Mouse (Mus musculus): ENCODE measurements around the gene Mxi1. TPM values are rescaled to one million over a fixed set of nuclear protein-coding genes. Genes with fewer than 3 reads are reported as not detected.
A peak's percentile ranks its signal among the peaks of the same experiment; 100 is the strongest.

Gene Mxi1
- total and polyA plus RNA-seq, 3 experiments, result 10.6 to 19.9 (median 18.9) TPM

GRCm38 (mm10) chr19:53422358-53423308 lies 112.3 kb downstream of the Mxi1 start:
- in situ Hi-C loops (cut with MboI; ENCODE audit: low pct_ligation_motif_present, low pct_unique_long_range_greater_than_20kb, low sequenced_read_pairs) (loop anchor here (10.0 kb wide), 1 partner anchor 112 kb away; no protein-coding TSS in a partner anchor), dilution Hi-C loops (cut with MboI; ENCODE audit: extremely low pct_ligation_motif_present, extremely low pct_unique_long_range_greater_than_20kb, low sequenced_read_pairs) (no loop called here)
- H3K27ac ChIP-seq (ENCODE audit: insufficient read depth, low read depth), result peak overlapping the region; percentile 100
- no peaks in the 10 kb centered on the region for H3K27me3 ChIP-seq (replicated peaks)
- H3K4me3 ChIP-seq (replicated peaks in 1 of 3; ENCODE audit: low read depth in 2 of 3, low read length in 2 of 3, poor library complexity in 1 of 3), result peak overlapping the region; percentile 2 to 65 (median 40)
- DNase-seq (ENCODE audit: extremely low read depth), result peak; percentile 83
- H3K9ac ChIP-seq (ENCODE audit: insufficient read depth, low read depth), result peak overlapping the region; percentile 45
- TF ChIP-seq RAD21 (IDR thresholded peaks at IDR 0.05; ENCODE audit: low read depth, low read length), result peak; percentile 42
- TF ChIP-seq RCOR1 (conservative IDR thresholded peaks at IDR 0.05; ENCODE audit: low read depth, low read length), result no peak
- no peak for TF ChIP-seq ZNF384 (IDR thresholded peaks at IDR 0.05; ENCODE audit: low read depth, low read length)
- peak; percentile 56 for TF ChIP-seq SIN3A (IDR thresholded peaks at IDR 0.05; ENCODE audit: low read length)
- no peak for TF ChIP-seq TBP (conservative IDR thresholded peaks at IDR 0.05; ENCODE audit: low read depth, low read length)
- no peak for TF ChIP-seq MAX (IDR thresholded peaks at IDR 0.05; ENCODE audit: low read length)
- TF ChIP-seq KAT2A (IDR thresholded peaks at IDR 0.05; ENCODE audit: insufficient replicate concordance, low read length), result no peak
- no peak for TF ChIP-seq USF1 (IDR thresholded peaks at IDR 0.05; ENCODE audit: low read depth, low read length)
- no peak for TF ChIP-seq ZMIZ1 (IDR thresholded peaks at IDR 0.05; ENCODE audit: low read depth, low read length)
- no peak for TF ChIP-seq ZC3H11A (IDR thresholded peaks at IDR 0.05; ENCODE audit: low read depth, low read length)
- TF ChIP-seq JUND (conservative IDR thresholded peaks at IDR 0.05; ENCODE audit: low read depth, low read length), result no peak
- no peak for TF ChIP-seq POLR2AphosphoS2 (IDR thresholded peaks at IDR 0.05; ENCODE audit: low read depth, low read length)
- TF ChIP-seq SMC3 (IDR thresholded peaks at IDR 0.05; ENCODE audit: low read depth, low read length), result peak; percentile 62
- TF ChIP-seq ZKSCAN1 (IDR thresholded peaks at IDR 0.05; ENCODE audit: borderline replicate concordance, low read depth, low read length), result no peak
- TF ChIP-seq CTCF (conservative IDR thresholded peaks at IDR 0.05 in 1 of 2, IDR thresholded peaks at IDR 0.05 in 1 of 2; ENCODE audit: low read depth in 2 of 2, low read length in 2 of 2), result peak in 1 of 2 experiments; percentile 63; a peak in 2 of 4 replicates
- peak; percentile 51 for TF ChIP-seq HCFC1 (IDR thresholded peaks at IDR 0.05; ENCODE audit: low read depth, low read length)
- TF ChIP-seq MXI1 (IDR thresholded peaks at IDR 0.05; ENCODE audit: low read depth, low read length), result 0 out of 2 replicates have a peak, but pooled peaks have one; percentile 22
- TF ChIP-seq IRF4 (IDR thresholded peaks at IDR 0.05; ENCODE audit: low read depth, low read length), result 0 out of 2 replicates have a peak, but pooled peaks have one; percentile 53
- no peak for TF ChIP-seq GABPA (IDR thresholded peaks at IDR 0.05; ENCODE audit: insufficient replicate concordance, low read depth, low read length)
- no peak for TF ChIP-seq PAX5 (IDR thresholded peaks at IDR 0.05; ENCODE audit: low read length)
- peak; percentile 65; the same call in 1 of the 2 replicates for TF ChIP-seq MAZ (IDR thresholded peaks at IDR 0.05; ENCODE audit: low read depth, low read length)
- TF ChIP-seq NELFE (IDR thresholded peaks at IDR 0.05; ENCODE audit: low read depth, low read length), result no peak; the same call in 1 of the 2 replicates
- TF ChIP-seq CHD2 (IDR thresholded peaks at IDR 0.05; ENCODE audit: low read length), result no peak
- 0 out of 2 replicates have a peak, but pooled peaks have one; percentile 6 for TF ChIP-seq MEF2A (IDR thresholded peaks at IDR 0.05; ENCODE audit: borderline replicate concordance, low read depth, low read length)
- TF ChIP-seq EP300 (IDR thresholded peaks at IDR 0.05; ENCODE audit: low read length), result no peak
- TF ChIP-seq JUN (IDR thresholded peaks at IDR 0.05; ENCODE audit: insufficient read depth, low read depth, low read length), result no peak
- no peak; the same call in none of the 2 replicates for TF ChIP-seq POLR2A (IDR thresholded peaks at IDR 0.05; ENCODE audit: low read depth, low read length)
- peak; percentile 92 for TF ChIP-seq CHD1 (IDR thresholded peaks at IDR 0.05; ENCODE audit: low read depth, low read length)
- TF ChIP-seq ELF1 (IDR thresholded peaks at IDR 0.05; ENCODE audit: low read depth, low read length), result peak; percentile 58; the same call in 1 of the 2 replicates
- no peak for TF ChIP-seq MYC (IDR thresholded peaks at IDR 0.05; ENCODE audit: low read depth, low read length)
- TF ChIP-seq ETS1 (conservative IDR thresholded peaks at IDR 0.05; ENCODE audit: low read depth, low read length), result 0 out of 2 replicates have a peak, but pooled peaks have one; percentile 13
- TF ChIP-seq BHLHE40 (IDR thresholded peaks at IDR 0.05; ENCODE audit: low read depth, low read length), result peak; percentile 31; the same call in 1 of the 2 replicates
- TF ChIP-seq UBTF (IDR thresholded peaks at IDR 0.05; ENCODE audit: low read depth, low read length), result peak; percentile 39; the same call in 1 of the 2 replicates
- TF ChIP-seq MAFK (IDR thresholded peaks at IDR 0.05; ENCODE audit: insufficient replicate concordance, low read length), result no peak
- TF ChIP-seq TCF12 (IDR thresholded peaks at IDR 0.05; ENCODE audit: low read depth, low read length), result 0 out of 2 replicates have a peak, but pooled peaks have one; percentile 50
- 0 out of 2 replicates have a peak, but pooled peaks have one; percentile 23 for TF ChIP-seq NRF1 (IDR thresholded peaks at IDR 0.05; ENCODE audit: low read depth, low read length)
- H3K9me3 ChIP-seq (replicated peaks; ENCODE audit: low read length), result no peaks in the 10 kb centered on the region
- peaks cover 0 to 9% of the 10 kb centered on the region in 2 experiments for H3K36me3 ChIP-seq (replicated peaks in 1 of 2; ENCODE audit: control insufficient read depth in 1 of 2, insufficient read depth in 1 of 2, low read length in 1 of 2)
- peaks cover 29 to 69% of the 10 kb centered on the region in 2 experiments for H3K4me1 ChIP-seq (ENCODE audit: control insufficient read depth in 1 of 2, insufficient read depth in 2 of 2)
- H3K79me2 ChIP-seq (replicated peaks; ENCODE audit: control insufficient read depth, extremely low read depth, insufficient read depth, poor library complexity, severe bottlenecking), result no peaks in the 10 kb centered on the region
- H3K4me2 ChIP-seq (ENCODE audit: insufficient read depth, low read depth, poor library complexity, severe bottlenecking), result peak overlapping the region; percentile 80

Measured in CH12.LX (cell line).